ENCODE assay signal across 22 mouse cellular contexts in the genomic region with DNA sequence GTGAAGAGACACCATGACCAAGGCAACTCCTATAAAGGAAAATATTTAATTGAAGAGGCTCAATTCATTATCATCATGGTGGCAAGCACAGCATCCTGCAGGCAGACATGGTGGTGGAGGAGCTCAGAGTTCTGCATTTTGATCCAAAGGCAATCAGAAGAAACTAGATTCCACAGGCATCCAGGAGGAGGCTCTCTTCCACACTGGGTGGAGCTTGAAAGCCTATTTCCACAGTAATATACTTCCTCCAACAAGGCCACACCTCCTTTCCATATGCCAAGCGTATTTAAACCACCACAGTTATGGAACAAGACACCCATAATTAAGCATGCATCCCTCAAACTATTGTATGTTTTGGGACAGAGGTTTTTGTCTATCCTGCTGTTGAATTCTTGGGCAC. TPM values are rescaled to one million over a fixed set of nuclear protein-coding genes. Genes with fewer than 3 reads are reported as not detected.
"Had no signal": no experiment of that assay in that cellular context is flagged by ENCODE, and none has a peak within 500 bp of the region (broad histone marks: within the 10 kb centered on the region; RNA-seq: fewer than 3 reads in every experiment).

No protein-coding gene starts in this region.

- H3K4me3 ChIP-seq: heart, embryonic 10.5 days; heart, embryonic 12.5 days; hindbrain, embryonic 13.5 days; hindbrain, embryonic 15.5 days; limb, embryonic 13.5 days; limb, embryonic 15.5 days; liver, embryonic 12.5 days had no signal

- H3K4me1 ChIP-seq: heart, embryonic 10.5 days; heart, embryonic 12.5 days; hindbrain, embryonic 13.5 days; hindbrain, embryonic 15.5 days; limb, embryonic 13.5 days; limb, embryonic 15.5 days had no signal

- H3K27ac ChIP-seq: heart, embryonic 10.5 days; hindbrain, embryonic 13.5 days; hindbrain, embryonic 15.5 days; hindbrain, postnatal 0 days; kidney, postnatal 0 days; limb, embryonic 13.5 days; limb, embryonic 15.5 days; liver, embryonic 12.5 days had no signal

- H3K4me2 ChIP-seq: heart, embryonic 12.5 days; hindbrain, embryonic 13.5 days; hindbrain, embryonic 15.5 days; limb, embryonic 13.5 days; limb, embryonic 15.5 days; liver, embryonic 12.5 days had no signal

- H3K27me3 ChIP-seq: heart, embryonic 12.5 days; hindbrain, embryonic 13.5 days; hindbrain, embryonic 15.5 days; limb, embryonic 13.5 days; limb, embryonic 15.5 days; liver, embryonic 12.5 days had no signal

- H3K9me3 ChIP-seq: heart, embryonic 10.5 days; hindbrain, embryonic 13.5 days; hindbrain, embryonic 15.5 days; limb, embryonic 13.5 days; limb, embryonic 15.5 days; liver, embryonic 12.5 days had no signal

- H3K9ac ChIP-seq: forebrain, postnatal 0 days; heart, embryonic 12.5 days; hindbrain, embryonic 13.5 days; hindbrain, embryonic 15.5 days; limb, embryonic 13.5 days; limb, embryonic 15.5 days; liver, embryonic 12.5 days had no signal

- DNase-seq: forebrain, postnatal 0 days; gastrocnemius, postnatal 14 days; gastrocnemius, postnatal 36 days; heart, adult 18-20 months; heart, postnatal 10 days; kidney, adult 11 months; kidney, adult 8-10 months; kidney, postnatal 14 days; kidney, postnatal 36 days; left cerebral cortex, postnatal 4 days had no signal

- ATAC-seq: forebrain, postnatal 0 days; hindbrain, postnatal 0 days; liver, embryonic 12.5 days had no signal

RNA-seq across cellular contexts. Expression of a gene that starts 16.2 kb away (rescaled TPM):
- total RNA-seq: hematopoietic stem cell, adult 5-6 weeks had no signal
- polyA plus RNA-seq: heart, embryonic 10.5 days; heart, embryonic 12.5 days; hindbrain, embryonic 13.5 days; kidney, embryonic 14.5 days; liver, adult 2 months; liver, embryonic 12.5 days had no signal
